Comparison of ENCODE assay signal across 14 mouse cellular contexts in the genomic region with DNA sequence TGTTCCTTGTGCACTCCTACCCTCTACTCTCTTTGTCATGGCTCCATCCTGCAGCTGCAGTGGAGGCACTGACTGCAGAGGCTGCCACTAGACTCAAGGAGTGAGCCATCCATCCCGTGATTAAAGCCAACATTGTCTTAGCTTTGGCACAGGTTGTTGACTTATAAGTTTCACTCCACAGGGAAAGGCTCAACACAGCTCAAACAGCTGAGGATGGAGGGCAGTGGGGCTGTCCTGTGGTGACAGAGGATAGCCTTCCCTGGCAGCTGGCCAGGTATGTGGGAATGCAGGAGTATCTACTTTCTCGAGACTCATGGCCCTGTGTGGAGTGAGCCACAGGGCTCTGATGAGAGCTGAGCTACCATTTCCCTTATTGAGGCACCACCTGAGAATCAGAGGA. TPM values are rescaled to one million over a fixed set of nuclear protein-coding genes. Genes with fewer than 3 reads are reported as not detected.
A peak's percentile ranks its signal among the peaks of the same experiment; 100 is the strongest.
DNase-seq lines count a peak whose midpoint lies in the region.
"Had no signal": no experiment of that assay in that cellular context is flagged by ENCODE, and none has a peak within 500 bp of the region (broad histone marks: within the 10 kb centered on the region; RNA-seq: fewer than 3 reads in every experiment).

No protein-coding gene starts in this region.

- intact Hi-C loops in heart, postnatal 14 days (cut with DNase I): no loop called here

- DNase-seq in adrenal gland, postnatal 25 days: peak; percentile 36
- DNase-seq in adrenal gland, adult 2 months: no peak
- DNase-seq in heart, postnatal 14 days: peak; percentile 14 to 22
- DNase-seq in heart, adult 9 months (ENCODE audit: low spot score in 2 of 2): no peak
- peak; percentile 7 for DNase-seq in 3134 (ENCODE audit: extremely low read depth, insufficient read length, low spot score)
- DNase-seq in gastrocnemius, postnatal 10 days: peak; percentile 64
- no peak for DNase-seq in yolk sac, embryonic 10.5 days (ENCODE audit: low spot score)
- DNase-seq: B cell, adult 2 months; kidney, adult 18-20 months; kidney, postnatal 10 days; liver, postnatal 0 days; right cerebral cortex, postnatal 14 days; thymus, postnatal 25 days had no signal

RNA-seq across cellular contexts. Expression of gene Jam3, which starts 34.1 kb away (rescaled TPM):
- 35.7 and 36.5 TPM in 2 replicates for total RNA-seq in adrenal gland, postnatal 25 days (2021)
- 10 to 100 TPM; 29.8 to 35.7 TPM for total RNA-seq in adrenal gland, adult 2 months (2021)
- polyA plus RNA-seq in adrenal gland, adult 2 months (2012; rRNA removed): 19.2 and 23.5 TPM in 2 replicates
- total RNA-seq in heart, postnatal 14 days (2021): 10 to 100 TPM; 16.8 to 17.3 TPM
- total RNA-seq in gastrocnemius, postnatal 10 days (2021): 10 to 100 TPM; 28.7 to 34.4 TPM
- total RNA-seq: megakaryocyte-erythroid progenitor cell, adult 5-6 weeks had no signal

Comparison
In these comparisons a context has a peak if more than half of its experiments do, and no peak if none do; other contexts are left out.
1. DNase-seq: peak in adrenal gland, postnatal 25 days (single experiment), heart, postnatal 14 days (2 of 2), 3134 (single experiment) and gastrocnemius, postnatal 10 days (single experiment); none in adrenal gland, adult 2 months (single experiment), heart, adult 9 months (0 of 2) and yolk sac, embryonic 10.5 days (single experiment).